Mouse (Mus musculus) spleen, adult 12 weeks (tissue): ENCODE measurements around the gene Scp2.

Experiments
- DNase-seq: peaks from one replicate; pipeline ENCODE4 v3.0.0; 2022; ENCODE audit warnings: low spot score

The Scp2 gene

DNA sequence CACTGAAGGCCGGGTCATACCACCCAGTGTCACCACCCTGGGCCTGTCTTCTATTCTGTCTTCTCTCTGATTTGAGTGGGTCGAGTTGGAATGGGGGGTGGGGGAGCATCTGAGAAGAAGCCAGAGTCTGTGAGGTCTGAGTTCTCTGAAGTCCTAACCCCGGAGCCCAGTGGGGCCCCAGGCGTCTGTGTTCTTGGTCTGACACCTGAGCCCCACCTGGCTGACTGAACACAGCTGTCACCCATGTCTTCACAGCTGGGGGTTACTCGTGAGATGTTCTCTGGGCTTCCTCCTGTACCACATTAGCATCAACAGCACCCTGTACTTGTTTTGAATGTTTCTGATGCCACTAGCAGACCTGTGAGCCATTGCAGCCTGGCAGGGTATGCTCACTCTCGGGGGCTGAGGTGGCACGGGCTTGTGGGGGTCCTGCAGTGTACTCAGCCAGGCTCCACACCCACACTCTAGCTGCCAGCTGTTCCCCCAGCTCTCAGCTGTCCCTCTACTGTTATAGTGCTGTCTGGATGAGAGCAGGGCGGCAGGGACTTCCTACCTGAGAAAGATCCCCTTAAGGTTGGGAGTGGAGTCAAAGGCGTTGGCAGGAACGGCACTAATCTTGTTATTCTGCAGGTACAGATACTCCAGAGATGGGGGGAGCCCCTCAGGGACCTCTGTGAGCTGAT is 126.4 kb downstream of the Scp2 start:
- no peak for DNase-seq

- no peak for DNase-seq
These were observed 127.0 kb downstream of the Scp2 start for GRCm38 (mm10) chr4:108017839-108018238.

DNA sequence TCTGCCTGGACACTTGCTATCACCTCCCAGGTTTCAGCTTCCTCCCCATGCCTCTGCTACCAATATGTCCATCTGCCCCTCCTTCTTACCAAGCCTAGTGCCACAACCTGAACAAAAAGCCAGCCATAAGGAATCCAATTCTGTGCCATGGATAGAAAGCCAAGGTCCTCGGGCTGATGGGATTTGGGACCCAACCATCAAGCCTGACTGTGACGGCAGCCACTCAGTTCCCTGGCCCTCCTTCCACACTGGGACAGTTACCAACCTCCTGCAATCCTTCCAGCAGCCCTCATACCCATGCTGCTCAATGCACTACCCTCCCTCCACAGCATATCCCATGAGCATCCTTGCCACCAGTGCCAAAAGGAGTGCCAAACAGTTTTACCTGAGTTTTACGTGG is 128.5 kb downstream of the Scp2 start:
- DNase-seq = no peak

DNA sequence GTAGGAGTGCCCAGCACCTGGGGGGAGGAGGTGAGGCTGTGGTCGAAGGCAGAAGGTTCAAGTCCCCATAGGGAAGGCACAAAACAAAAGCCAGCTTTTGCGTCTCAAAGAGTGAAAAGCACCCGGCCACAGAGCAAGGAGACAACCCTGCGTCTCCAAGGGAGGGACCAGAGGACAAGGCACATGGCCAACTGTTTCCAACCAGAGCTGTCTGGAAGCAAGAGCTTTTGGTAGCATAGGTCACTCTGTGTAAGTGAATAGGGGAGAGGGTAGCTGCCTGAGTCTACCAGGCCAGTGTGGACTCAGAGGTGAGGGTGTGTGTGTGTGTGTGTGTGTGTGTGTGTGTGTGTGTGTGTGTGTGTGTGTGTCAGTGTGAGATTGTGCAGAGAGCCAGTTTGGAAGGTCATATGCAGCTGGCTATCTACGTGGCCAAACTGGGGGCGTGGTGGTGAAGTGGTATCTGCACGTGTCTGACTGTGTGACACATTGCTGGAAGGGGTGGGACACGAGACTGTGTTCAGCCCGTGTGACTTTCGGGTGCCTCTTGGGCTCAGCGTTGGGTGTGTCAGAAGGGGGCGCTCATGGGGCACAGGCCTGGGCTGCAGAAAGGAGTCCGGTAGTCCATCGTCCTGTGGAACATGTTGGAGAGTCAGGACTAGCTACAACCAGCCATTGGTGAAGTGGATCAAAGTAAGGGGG is 129.6 kb downstream of the Scp2 start:
- DNase-seq = no peak

GRCm38 (mm10) chr4:108014466-108014865 is 130.3 kb downstream of the Scp2 start:
- no peak for DNase-seq

GRCm38 (mm10) chr4:108008541-108008940 is 136.3 kb downstream of the Scp2 start:
- no peak for DNase-seq

GRCm38 (mm10) chr4:108007532-108008103 is 137.2 kb downstream of the Scp2 start:
- no peak for DNase-seq

- no peak for DNase-seq
These were observed 139.5 kb downstream of the Scp2 start for GRCm38 (mm10) chr4:108005328-108005727.

DNA sequence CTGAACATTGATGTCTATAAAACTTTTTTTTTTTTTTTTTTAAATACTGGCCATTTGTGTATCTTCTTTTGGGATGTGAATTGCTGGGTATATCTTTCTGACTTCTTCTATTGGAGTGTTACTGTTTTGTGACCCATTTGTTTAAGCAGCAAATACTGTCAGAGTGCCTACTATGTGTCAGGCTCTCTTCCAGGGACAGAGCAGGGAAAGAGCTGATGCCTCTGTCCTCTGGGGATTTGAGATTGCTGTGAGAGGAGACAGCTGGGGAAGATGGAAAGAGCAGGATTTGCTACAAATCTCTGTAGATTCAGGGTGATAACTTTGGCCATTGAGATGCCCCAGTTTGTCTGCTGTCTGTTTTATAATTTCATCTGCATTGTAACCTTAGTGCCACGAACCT is 145.4 kb downstream of the Scp2 start:
- DNase-seq = no peak

- no peak for DNase-seq
These were observed 146.0 kb downstream of the Scp2 start for GRCm38 (mm10) chr4:107998641-107999332.

DNA sequence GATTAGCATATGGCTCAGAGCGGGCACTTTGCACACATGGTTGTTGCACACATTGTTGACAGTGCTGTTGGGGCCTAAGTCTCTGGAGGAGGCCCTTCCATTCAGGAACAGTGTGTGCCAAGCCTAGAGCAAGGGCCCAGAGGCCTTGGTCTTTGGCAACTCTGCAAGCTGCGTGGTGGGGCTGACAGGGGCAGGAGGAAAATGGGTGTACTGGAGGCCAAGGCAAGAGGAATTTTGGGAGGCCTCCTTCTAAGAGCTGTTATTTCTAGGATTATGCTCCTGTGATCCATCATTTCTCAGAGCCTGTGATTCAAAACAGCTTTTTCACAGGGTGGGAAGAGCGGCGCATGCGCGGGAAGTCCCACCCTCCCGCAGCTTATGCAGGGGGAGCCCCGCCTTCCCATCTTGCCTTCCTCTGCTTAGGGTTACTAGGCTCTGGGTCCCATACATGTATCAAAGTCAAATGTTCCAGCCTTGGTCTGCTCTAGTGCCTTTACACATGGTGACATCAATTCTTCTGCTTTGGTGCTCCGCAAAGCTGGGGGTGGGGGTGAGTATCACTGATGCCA is 148.3 kb downstream of the Scp2 start:
- DNase-seq = no peak

DNA sequence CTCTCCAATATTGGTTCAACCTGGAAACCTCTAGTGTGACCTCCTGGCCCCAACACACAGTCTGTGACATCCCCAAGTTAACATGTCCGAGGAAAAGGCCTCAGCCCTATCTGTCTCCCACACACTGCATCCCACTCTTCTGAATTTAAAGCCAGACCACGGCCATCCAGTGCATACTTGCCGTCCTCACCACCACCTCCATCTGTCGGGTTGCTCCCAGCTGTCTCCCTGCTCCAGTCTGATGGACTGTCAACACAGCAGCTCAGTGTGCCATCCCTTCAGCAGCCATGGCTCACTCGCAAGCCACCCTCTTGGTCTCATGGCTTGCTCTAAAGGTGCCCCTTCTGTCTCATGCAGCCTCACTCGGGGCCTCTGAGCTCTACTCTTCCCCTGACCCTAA is 149.1 kb downstream of the Scp2 start:
- no peak for DNase-seq

GRCm38 (mm10) chr4:107995011-107995410 is 149.8 kb downstream of the Scp2 start:
- no peak for DNase-seq
